Mouse (Mus musculus): ENCODE measurements around the gene Fam219a.

The Fam219a gene

GRCm38 (mm10) chr4:41477648-41478160, 91.6 kb downstream of the Fam219a start:
- no peak for DNase-seq (ENCODE audit: low read depth in 1 of 2, low spot score in 2 of 2)

- DNase-seq (ENCODE audit: low read depth in 1 of 2, low spot score in 2 of 2), result no peak
Observed at GRCm38 (mm10) chr4:41471384-41471689, 98.0 kb downstream of the Fam219a start.

- DNase-seq (ENCODE audit: low read depth in 1 of 2, low spot score in 2 of 2), result no peak
Observed at GRCm38 (mm10) chr4:41470684-41471383, 98.5 kb downstream of the Fam219a start.

- DNase-seq (ENCODE audit: low read depth in 1 of 2, low spot score in 2 of 2), result no peak
Observed at GRCm38 (mm10) chr4:41470051-41470683, 99.2 kb downstream of the Fam219a start.

- no peak for DNase-seq (ENCODE audit: low read depth in 1 of 2, low spot score in 2 of 2)
Observed at GRCm38 (mm10) chr4:41469199-41469598, 100.1 kb downstream of the Fam219a start.

- DNase-seq (ENCODE audit: low read depth in 1 of 2, low spot score in 2 of 2), result peak; percentile 3 to 8
Observed at GRCm38 (mm10) chr4:41468396-41469080, 100.8 kb downstream of the Fam219a start.

All from monocyte, adult 2 months (primary cell).